Mouse (Mus musculus): ENCODE results near the gene Asap2. TPM values are rescaled to one million over a fixed set of nuclear protein-coding genes. Genes with fewer than 3 reads are reported as not detected.

The Asap2 gene
- polyA plus RNA-seq, 1 experiment from 2014 or later = 5.0 TPM

DNA sequence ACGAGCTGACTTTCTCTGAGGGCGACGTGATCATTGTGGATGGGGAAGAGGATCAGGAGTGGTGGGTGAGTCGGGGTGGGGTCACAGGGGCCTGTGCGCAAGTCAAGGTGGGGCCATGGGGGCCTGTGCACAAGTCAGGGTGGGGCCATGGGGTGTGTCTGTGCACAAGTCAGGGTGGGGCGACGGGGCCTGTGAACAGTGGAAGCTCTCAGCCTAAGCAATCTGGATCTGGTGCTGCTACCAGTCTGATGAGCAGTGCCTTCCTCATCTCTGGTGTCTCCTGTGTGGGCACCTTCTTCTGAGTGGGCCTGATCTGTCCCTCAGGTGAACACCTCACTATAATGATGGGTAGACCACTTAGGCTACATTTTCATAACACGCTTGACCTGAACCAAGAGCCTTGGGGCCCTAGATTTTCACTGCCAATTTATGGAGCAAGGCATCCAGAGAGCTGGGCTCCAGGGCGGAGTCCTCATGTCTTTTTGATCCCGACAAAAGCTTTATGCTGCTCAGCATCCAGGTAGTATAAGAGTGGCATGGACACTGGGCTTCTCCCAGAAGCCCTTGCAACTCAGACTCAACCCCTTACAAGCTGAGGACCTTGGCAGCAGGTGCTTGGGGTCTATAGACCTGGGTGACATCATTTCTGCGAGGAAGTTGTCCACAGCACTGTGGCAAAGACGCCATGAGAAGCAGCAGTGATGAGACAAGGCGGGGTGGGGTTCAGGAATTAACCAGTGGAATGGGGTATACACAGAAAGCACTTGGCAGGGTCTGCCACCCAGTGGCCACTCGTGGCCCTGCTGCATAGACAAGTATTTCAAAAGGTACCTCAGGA lies 275.9 kb downstream of the Asap2 start:
- no peaks in the 10 kb centered on the region for H3K4me1 ChIP-seq (replicated peaks; ENCODE audit: control insufficient read depth, insufficient read depth)

DNA sequence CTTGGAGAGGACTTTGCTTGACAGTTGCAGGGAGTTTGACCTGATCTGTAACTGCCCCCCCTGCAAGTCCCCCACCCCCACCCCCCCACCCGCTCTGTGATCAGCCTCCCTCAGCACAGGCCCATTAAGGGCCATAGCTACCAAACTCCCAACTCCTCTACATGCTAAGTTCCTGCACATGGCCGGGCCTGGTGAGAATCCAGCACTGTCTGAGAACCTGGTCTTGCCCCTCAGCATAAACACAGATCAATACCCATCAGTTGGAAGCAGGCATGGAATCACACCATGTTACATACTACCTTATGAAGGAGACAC lies 276.5 kb downstream of the Asap2 start:
- no peaks in the 10 kb centered on the region for H3K27me3 ChIP-seq (ENCODE audit: control insufficient read depth, insufficient read depth, low read length)
- no peak for TF ChIP-seq EP300 (optimal IDR thresholded peaks at IDR 0.05)
- TF ChIP-seq CTCF (IDR thresholded peaks at IDR 0.05; ENCODE audit: low read depth) = no peak
- H3K9me3 ChIP-seq (ENCODE audit: control insufficient read depth, low read length) = no peaks in the 10 kb centered on the region
- H3K27ac ChIP-seq (replicated peaks) = no peak overlapping the region
- peaks cover 11% of the 10 kb centered on the region; the same call in 1 of the 2 replicates for H3K36me3 ChIP-seq (ENCODE audit: control insufficient read depth, insufficient read depth, low read length)
- WGBS = 77% methylated on average over 2 of the region's 2 CpGs
- ATAC-seq (ENCODE audit: low FRiP score, low TSS enrichment) = no peak
- no peak for DNase-seq (ENCODE audit: low spot score)
- no peak overlapping the region for H3K4me3 ChIP-seq (ENCODE audit: low read depth, low read length)
- H3K4me1 ChIP-seq (replicated peaks; ENCODE audit: control insufficient read depth, insufficient read depth) = no peaks in the 10 kb centered on the region
- no peak overlapping the region for H3K4me2 ChIP-seq (replicated peaks; ENCODE audit: low read depth)
- no peak overlapping the region for H3K9ac ChIP-seq (ENCODE audit: low read length)

More for the DNA sequence above, 275.9 kb downstream of the Asap2 start:
- ATAC-seq (ENCODE audit: low FRiP score, low TSS enrichment) = peak; percentile 74
- Histone ChIP-seq H3K9ac (ENCODE audit: low read length) (no peak overlapping the region), H3K27me3 (ENCODE audit: control insufficient read depth, insufficient read depth, low read length) (no peaks in the 10 kb centered on the region), H3K36me3 (ENCODE audit: control insufficient read depth, insufficient read depth, low read length) (peaks cover 11% of the 10 kb centered on the region; the same call in 1 of the 2 replicates), H3K4me2 (replicated peaks; ENCODE audit: low read depth) (no peak overlapping the region), H3K9me3 (ENCODE audit: control insufficient read depth, low read length) (no peaks in the 10 kb centered on the region), H3K4me3 (ENCODE audit: low read depth, low read length) (no peak overlapping the region), H3K27ac (replicated peaks) (no peak overlapping the region)
- TF ChIP-seq EP300 (optimal IDR thresholded peaks at IDR 0.05) (no peak), CTCF (IDR thresholded peaks at IDR 0.05; ENCODE audit: low read depth) (peak; percentile 83)
- WGBS = 64% methylated on average over 14 of the region's 14 CpGs
- DNase-seq (ENCODE audit: low spot score) = peak; percentile 69

DNA sequence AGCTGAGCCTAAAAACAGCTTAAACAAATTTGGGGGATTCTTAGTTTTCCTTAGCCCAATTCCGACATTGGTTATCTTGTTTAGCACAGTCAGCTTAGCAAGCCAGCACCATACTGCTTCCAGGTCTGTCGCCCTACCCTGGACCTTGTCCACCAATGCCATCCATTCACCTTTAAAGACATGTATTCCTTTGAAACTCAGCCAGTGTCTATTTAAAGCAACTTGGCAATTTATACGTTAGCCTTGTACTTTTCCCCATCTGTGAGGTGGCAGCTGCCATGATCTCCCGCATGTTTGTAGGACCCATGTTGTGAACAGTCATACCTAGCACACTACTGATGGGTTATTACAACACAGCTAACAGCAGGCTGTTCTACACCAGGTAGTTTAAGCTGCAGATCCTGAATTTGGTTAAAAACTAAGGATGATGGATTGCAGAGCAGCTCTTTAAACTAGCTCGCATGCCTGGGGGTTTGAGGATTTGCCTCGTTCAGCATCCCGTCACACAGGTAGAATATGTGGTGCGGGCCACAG lies 277.9 kb downstream of the Asap2 start:
- no peaks in the 10 kb centered on the region for H3K9me3 ChIP-seq (ENCODE audit: control insufficient read depth, low read length)
- no peak overlapping the region for H3K9ac ChIP-seq (ENCODE audit: low read length)
- WGBS = 87% methylated on average over 8 of the region's 8 CpGs
- no peak overlapping the region for H3K4me3 ChIP-seq (ENCODE audit: low read depth, low read length)
- H3K4me1 ChIP-seq (replicated peaks; ENCODE audit: control insufficient read depth, insufficient read depth) = no peaks in the 10 kb centered on the region
- DNase-seq (ENCODE audit: low spot score) (no peak), ATAC-seq (ENCODE audit: low FRiP score, low TSS enrichment) (no peak)
- no peak overlapping the region for H3K4me2 ChIP-seq (replicated peaks; ENCODE audit: low read depth)
- no peak overlapping the region for H3K27ac ChIP-seq (replicated peaks)
- peaks cover 11% of the 10 kb centered on the region; the same call in 1 of the 2 replicates for H3K36me3 ChIP-seq (ENCODE audit: control insufficient read depth, insufficient read depth, low read length)
- TF ChIP-seq CTCF (IDR thresholded peaks at IDR 0.05; ENCODE audit: low read depth) (no peak), EP300 (optimal IDR thresholded peaks at IDR 0.05) (no peak)
- no peaks in the 10 kb centered on the region for H3K27me3 ChIP-seq (ENCODE audit: control insufficient read depth, insufficient read depth, low read length)

DNA sequence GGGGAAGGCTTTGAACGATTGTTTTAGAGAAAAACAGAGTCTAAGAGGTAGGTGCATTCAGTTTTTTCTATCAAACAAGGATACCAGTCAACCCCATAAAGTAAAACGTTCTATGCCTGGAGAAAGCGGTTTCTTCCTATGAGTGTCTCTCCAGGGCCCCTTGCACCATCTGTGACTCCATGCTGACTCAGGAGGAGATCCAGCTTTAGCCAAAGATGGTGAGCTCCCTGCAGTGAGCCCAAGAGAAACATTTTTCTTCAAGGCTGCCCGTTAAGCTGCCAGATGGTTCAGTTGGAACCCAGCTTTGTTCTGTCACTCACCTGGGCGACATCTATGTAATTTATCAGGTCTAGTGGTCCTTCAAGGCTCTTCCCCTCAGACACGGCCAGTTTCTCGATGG lies 284.2 kb downstream of the Asap2 start:
- 87% methylated on average over 7 of the region's 7 CpGs for WGBS
- TF ChIP-seq CTCF (IDR thresholded peaks at IDR 0.05; ENCODE audit: low read depth) (no peak), EP300 (optimal IDR thresholded peaks at IDR 0.05) (no peak)

DNA sequence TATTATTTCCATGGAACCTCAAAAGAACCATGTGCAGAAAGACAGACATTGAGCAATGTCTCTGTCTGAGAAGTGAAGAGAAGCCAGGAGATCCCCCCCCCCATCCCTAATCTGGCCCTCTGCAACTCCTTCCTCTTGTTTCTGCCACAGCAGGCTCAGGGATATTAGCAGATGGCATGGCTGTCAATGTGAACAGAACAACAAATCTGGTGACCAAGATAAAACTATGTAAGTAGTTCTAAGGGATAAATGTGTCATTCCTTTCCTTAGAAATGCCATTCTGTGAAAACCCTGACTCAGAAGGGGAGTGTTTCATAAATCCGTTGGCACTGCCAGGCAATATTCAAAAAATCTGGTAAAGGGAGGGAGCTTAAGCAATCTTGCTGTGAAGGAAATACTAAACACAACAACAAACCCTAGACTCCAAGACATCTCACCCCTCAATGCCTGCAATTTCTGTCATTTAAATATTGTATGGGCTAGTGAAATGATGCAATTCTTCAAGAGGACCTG lies 287.1 kb downstream of the Asap2 start:
- 59% methylated on average over 1 of the region's 1 CpGs for WGBS
- H3K27ac ChIP-seq (replicated peaks) = no peak overlapping the region
- H3K9me3 ChIP-seq (ENCODE audit: control insufficient read depth, low read length) = no peaks in the 10 kb centered on the region
- no peak overlapping the region for H3K9ac ChIP-seq (ENCODE audit: low read length)
- ATAC-seq (ENCODE audit: low FRiP score, low TSS enrichment) (no peak), DNase-seq (ENCODE audit: low spot score) (no peak)
- peaks cover 2% of the 10 kb centered on the region for H3K36me3 ChIP-seq (ENCODE audit: control insufficient read depth, insufficient read depth, low read length)
- H3K4me1 ChIP-seq (replicated peaks; ENCODE audit: control insufficient read depth, insufficient read depth) = no peaks in the 10 kb centered on the region
- TF ChIP-seq EP300 (optimal IDR thresholded peaks at IDR 0.05) (no peak), CTCF (IDR thresholded peaks at IDR 0.05; ENCODE audit: low read depth) (no peak)
- H3K27me3 ChIP-seq (ENCODE audit: control insufficient read depth, insufficient read depth, low read length) = no peaks in the 10 kb centered on the region
- no peak overlapping the region for H3K4me3 ChIP-seq (ENCODE audit: low read depth, low read length)
- no peak overlapping the region for H3K4me2 ChIP-seq (replicated peaks; ENCODE audit: low read depth)

More for the DNA sequence above, 284.2 kb downstream of the Asap2 start:
- DNase-seq (ENCODE audit: low spot score) (no peak), ATAC-seq (ENCODE audit: low FRiP score, low TSS enrichment) (no peak)
- H3K36me3 ChIP-seq (ENCODE audit: control insufficient read depth, insufficient read depth, low read length) = peaks cover 5% of the 10 kb centered on the region
- H3K9ac ChIP-seq (ENCODE audit: low read length) = no peak overlapping the region
- H3K27me3 ChIP-seq (ENCODE audit: control insufficient read depth, insufficient read depth, low read length) = no peaks in the 10 kb centered on the region
- no peak overlapping the region for H3K4me3 ChIP-seq (ENCODE audit: low read depth, low read length)
- H3K4me1 ChIP-seq (replicated peaks; ENCODE audit: control insufficient read depth, insufficient read depth) = no peaks in the 10 kb centered on the region
- H3K4me2 ChIP-seq (replicated peaks; ENCODE audit: low read depth) = no peak overlapping the region
- H3K27ac ChIP-seq (replicated peaks) = no peak overlapping the region
- H3K9me3 ChIP-seq (ENCODE audit: control insufficient read depth, low read length) = no peaks in the 10 kb centered on the region

Data from stomach, postnatal 0 days (tissue).